Mouse (Mus musculus) hindbrain, postnatal 0 days (tissue): ENCODE measurements around the gene Ccdc187. TPM values are rescaled to one million over a fixed set of nuclear protein-coding genes. Genes with fewer than 3 reads are reported as not detected.
A peak's percentile ranks its signal among the peaks of the same experiment; 100 is the strongest.

Source experiments
- ATAC-seq: fragments of 200-750 bp; cut with Nextera tagmentation; 2 replicates; pipeline ENCODE4 v1.8.0; 2017; ENCODE audit warnings: mild to moderate bottlenecking, moderate TSS enrichment, moderate library complexity
- DNase-seq: peaks from one replicate; pipeline ENCODE4 v3.0.0-alpha.2; 2015; ENCODE audit warnings: low spot score
- H3K27ac ChIP-seq: fragments of 300-500 bp; sonication (generic); 2 replicates; pipeline ENCODE4 v1.5.1; 2014; ENCODE audit warnings: mild to moderate bottlenecking
- H3K27me3 ChIP-seq: fragments of 300-500 bp; sonication (generic); 2 replicates; pipeline ENCODE4 v1.6.1; 2014; ENCODE audit warnings: low read length, mixed read lengths; ENCODE audit not compliant: insufficient read depth
- H3K36me3 ChIP-seq: fragments of 300-500 bp; sonication (generic); 2 replicates; pipeline ENCODE4 v1.6.1; 2014; ENCODE audit warnings: low read length, mixed read lengths; ENCODE audit not compliant: insufficient read depth
- H3K4me1 ChIP-seq: fragments of 300-500 bp; sonication (generic); 2 replicates; pipeline ENCODE4 v1.6.1; 2014; ENCODE audit warnings: antibody characterized with exemption, low read length, mixed read lengths; ENCODE audit not compliant: insufficient read depth
- H3K4me2 ChIP-seq: fragments of 300-500 bp; sonication (generic); 2 replicates; pipeline ENCODE4 v1.6.1; 2014; ENCODE audit warnings: low read depth, mild to moderate bottlenecking, low read length, moderate library complexity, mixed read lengths
- H3K4me3 ChIP-seq: fragments of 300-500 bp; sonication (generic); 2 replicates; pipeline ENCODE4 v1.5.1; 2014; ENCODE audit warnings: low read length
- H3K9ac ChIP-seq: fragments of 300-500 bp; sonication (generic); replicated peaks from 2 replicates; pipeline ENCODE4 v1.6.1; 2014; ENCODE audit warnings: mild to moderate bottlenecking, low read length, moderate library complexity, mixed read lengths
- H3K9me3 ChIP-seq: fragments of 300-500 bp; sonication (generic); 2 replicates; pipeline ENCODE4 v1.6.1; 2016; ENCODE audit warnings: low read length, mixed read lengths
- CTCF ChIP-seq: IDR thresholded peaks from 2 replicates; pipeline ENCODE4 v1.5.1; 2016; ENCODE audit warnings: antibody characterized with exemption, control low read depth, low read depth
- WGBS: fragments of 180-500 bp; shearing (Covaris S2); extraction: QIAGEN DNeasy Blood & Tissue Kit; methylation state at CpG from one replicate; pipeline ENCODE4 v1.1.7; 2014; 5-methylcytosine and 5-hydroxymethylcytosine counted together
- polyA plus RNA-seq: library from polyadenylated mRNA; unstranded; fragments of >200 nt; fragmentation: Nextera tagmentation; extraction: Ambion mirVana; gene quantifications from 2 replicates; pipeline ENCODE4 v1.2.1, GENCODE M21; 2015
- total RNA-seq: library from RNA; depleted of rRNA; stranded (reverse); fragments of >200 nt; gene quantifications from 2 replicates; pipeline ENCODE4 v1.2.3, GENCODE M21; 2014

Gene Ccdc187
- total and polyA plus RNA-seq, 2 experiments from 2014 or later: 0.18 to 2.7 TPM

DNA sequence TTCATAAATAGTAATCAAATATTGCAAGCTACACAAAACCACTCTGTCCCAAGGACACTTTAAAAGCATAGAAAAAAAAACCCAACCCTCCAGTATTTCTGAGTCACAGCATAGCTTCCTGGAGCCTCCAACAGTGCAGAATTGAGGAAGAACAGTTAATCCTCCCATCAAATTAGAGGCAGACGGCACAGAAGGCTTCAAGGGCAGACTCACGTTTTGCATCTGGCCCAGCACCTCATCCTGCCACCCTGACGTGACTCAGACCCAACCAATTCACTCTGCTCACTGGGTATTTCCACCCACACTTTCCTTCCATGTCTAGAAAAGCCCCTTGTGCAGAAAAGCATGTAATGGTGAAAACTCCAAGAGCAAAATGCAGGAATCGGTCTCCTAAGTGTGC, 64.1 kb downstream of the Ccdc187 start:
- H3K4me1 ChIP-seq: no peaks in the 10 kb centered on the region; the same call in 1 of the 2 replicates
- H3K4me3 ChIP-seq: no peak overlapping the region
- H3K36me3 ChIP-seq: no peaks in the 10 kb centered on the region
- no peak overlapping the region for H3K9ac ChIP-seq
- ATAC-seq: no peak
- no peaks in the 10 kb centered on the region for H3K27me3 ChIP-seq
- H3K27ac ChIP-seq: no peak overlapping the region
- TF ChIP-seq CTCF: no peak
- no peak for DNase-seq
- no peak overlapping the region for H3K4me2 ChIP-seq
- WGBS: 57% methylated on average over 4 of the region's 4 CpGs
- H3K9me3 ChIP-seq: no peaks in the 10 kb centered on the region

DNA sequence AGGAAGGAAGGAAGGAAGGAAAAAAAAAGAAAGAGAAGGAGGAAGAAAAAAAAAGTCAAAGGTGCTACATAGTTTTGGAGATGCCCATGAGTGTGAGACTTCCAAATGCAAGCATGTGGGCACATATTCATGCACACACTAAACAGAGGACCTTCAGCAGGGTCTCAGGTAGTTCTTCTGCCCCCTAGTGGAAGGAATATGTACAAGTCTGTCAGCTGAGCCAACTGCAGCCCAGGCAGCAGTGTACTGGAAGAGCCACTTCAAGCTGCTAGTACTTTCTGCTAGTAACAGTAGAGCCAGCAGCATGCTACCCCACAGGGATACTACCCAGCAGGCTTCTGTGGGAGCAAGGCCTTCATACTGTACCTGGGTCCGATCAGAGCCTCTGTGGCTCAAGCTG, 66.6 kb downstream of the Ccdc187 start:
- no peaks in the 10 kb centered on the region for H3K9me3 ChIP-seq
- H3K4me1 ChIP-seq: no peaks in the 10 kb centered on the region
- H3K9ac ChIP-seq: no peak overlapping the region
- ATAC-seq (peak; percentile 78; the same call in 1 of the 2 replicates), DNase-seq (peak; percentile 89)
- no peak overlapping the region for H3K4me2 ChIP-seq
- H3K36me3 ChIP-seq: peaks cover 7% of the 10 kb centered on the region; the same call in 1 of the 2 replicates
- peak; percentile 92 for TF ChIP-seq CTCF
- no peaks in the 10 kb centered on the region for H3K27me3 ChIP-seq
- whole genome bisulfite sequencing: 56% methylated on average over 1 of the region's 1 CpGs
- H3K4me3 ChIP-seq: no peak overlapping the region
- no peak overlapping the region for H3K27ac ChIP-seq

DNA sequence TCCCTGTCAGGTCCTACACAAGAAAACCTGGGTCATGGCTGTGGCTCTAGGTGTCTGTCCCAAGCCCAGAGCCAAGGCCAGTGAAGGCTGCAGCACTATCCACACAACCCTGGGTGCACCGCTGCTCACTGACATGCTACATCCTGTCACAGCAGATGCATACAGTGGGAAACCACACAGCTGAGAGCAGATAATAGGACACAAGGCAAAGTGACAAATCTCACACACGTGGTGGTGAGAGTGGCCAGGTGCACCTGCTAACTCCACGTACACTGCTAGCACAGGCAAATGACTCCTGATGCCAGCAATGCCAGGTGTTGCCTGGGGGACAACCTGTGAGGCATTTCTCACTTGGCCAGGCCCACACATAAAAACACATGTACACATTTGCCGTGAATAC, 69.1 kb downstream of the Ccdc187 start:
- DNase-seq (no peak), ATAC-seq (no peak)
- Histone ChIP-seq H3K4me1 (no peaks in the 10 kb centered on the region), H3K4me3 (no peak overlapping the region), H3K9ac (no peak overlapping the region), H3K36me3 (peaks cover 24% of the 10 kb centered on the region), H3K9me3 (no peaks in the 10 kb centered on the region), H3K27me3 (no peaks in the 10 kb centered on the region), H3K4me2 (no peak overlapping the region), H3K27ac (no peak overlapping the region)
- WGBS: 75% methylated on average over 4 of the region's 4 CpGs
- no peak for TF ChIP-seq CTCF

DNA sequence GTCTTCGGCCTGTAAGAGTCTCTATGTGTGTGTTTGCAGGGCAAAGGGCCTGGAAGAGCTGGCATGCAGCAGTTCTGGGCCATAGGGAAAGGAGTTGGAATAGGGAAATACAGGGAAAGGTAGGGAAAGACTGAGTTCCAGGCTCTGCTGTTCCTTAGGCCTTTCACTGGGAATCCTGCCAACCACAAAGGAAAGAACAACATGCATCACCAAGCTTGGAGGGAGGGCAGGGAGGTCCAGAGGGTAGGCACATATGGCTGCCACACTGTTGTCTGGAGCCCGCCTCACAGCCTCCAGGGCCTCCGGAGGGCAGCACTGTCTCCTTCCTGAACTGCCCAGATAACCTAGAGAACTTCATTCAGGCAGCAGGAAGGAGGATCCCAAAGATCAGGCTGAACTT, 70.4 kb downstream of the Ccdc187 start:
- peak; percentile 49 for DNase-seq
- no peaks in the 10 kb centered on the region for H3K27me3 ChIP-seq

DNA sequence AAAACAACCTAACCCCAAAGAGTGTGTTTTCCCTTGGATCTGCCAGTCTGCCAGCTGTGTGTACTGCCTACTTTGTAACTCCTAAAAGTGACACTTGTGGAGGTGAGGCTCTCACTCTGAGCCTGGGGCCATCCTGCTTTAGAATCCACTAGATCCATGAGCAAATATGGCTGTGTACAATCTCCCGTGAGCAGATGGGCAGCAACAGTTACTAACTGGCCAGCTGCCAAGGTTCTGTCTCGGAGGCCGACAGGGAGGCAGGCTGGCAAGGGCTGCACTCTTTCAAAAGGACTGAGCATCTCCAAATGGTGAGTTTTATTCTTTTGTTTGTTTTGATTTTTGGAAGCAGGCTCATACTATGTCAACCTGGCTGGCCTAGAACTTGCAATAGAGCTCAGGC, 79.8 kb downstream of the Ccdc187 start:
- DNase-seq (peak; percentile 80), ATAC-seq (0 out of 2 replicates have a peak, but pooled peaks have one; percentile 35)
- no peak for TF ChIP-seq CTCF
- Histone ChIP-seq H3K27me3 (no peaks in the 10 kb centered on the region), H3K4me3 (no peak overlapping the region), H3K27ac (no peak overlapping the region), H3K4me2 (no peak overlapping the region), H3K9me3 (no peaks in the 10 kb centered on the region), H3K4me1 (no peaks in the 10 kb centered on the region), H3K9ac (no peak overlapping the region), H3K36me3 (peaks cover 53% of the 10 kb centered on the region)
- 18% methylated on average over 3 of the region's 3 CpGs for WGBS

More for the DNA sequence above, 70.4 kb downstream of the Ccdc187 start:
- no peak overlapping the region for H3K9ac ChIP-seq
- peaks cover 36% of the 10 kb centered on the region for H3K36me3 ChIP-seq
- TF ChIP-seq CTCF: no peak
- no peak overlapping the region for H3K4me2 ChIP-seq
- no peak for ATAC-seq
- no peak overlapping the region for H3K27ac ChIP-seq
- H3K9me3 ChIP-seq: no peaks in the 10 kb centered on the region
- WGBS: 74% methylated on average over 3 of the region's 3 CpGs
- H3K4me1 ChIP-seq: no peaks in the 10 kb centered on the region
- H3K4me3 ChIP-seq: no peak overlapping the region

DNA sequence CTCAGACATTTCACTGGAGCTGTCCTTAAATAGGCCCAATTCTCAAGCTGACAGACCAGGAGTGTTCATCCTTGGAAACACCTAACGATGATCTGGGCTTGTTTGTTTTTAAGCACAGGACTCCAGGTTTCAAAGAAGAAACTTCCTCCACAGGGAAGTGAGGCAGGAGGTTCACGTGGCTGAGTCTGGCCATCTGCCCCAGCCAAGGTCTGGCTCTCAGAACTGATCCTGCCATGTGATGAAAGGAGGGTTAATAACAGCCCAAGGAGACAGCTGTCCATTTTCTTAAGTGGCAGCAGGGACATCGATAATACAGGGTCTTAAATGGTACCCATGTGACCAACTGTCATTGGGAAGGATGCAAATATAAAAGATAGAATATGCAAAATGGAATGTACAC, 84.8 kb downstream of the Ccdc187 start:
- H3K36me3 ChIP-seq: peaks cover 33% of the 10 kb centered on the region
- no peak for ATAC-seq
- no peak for TF ChIP-seq CTCF

DNA sequence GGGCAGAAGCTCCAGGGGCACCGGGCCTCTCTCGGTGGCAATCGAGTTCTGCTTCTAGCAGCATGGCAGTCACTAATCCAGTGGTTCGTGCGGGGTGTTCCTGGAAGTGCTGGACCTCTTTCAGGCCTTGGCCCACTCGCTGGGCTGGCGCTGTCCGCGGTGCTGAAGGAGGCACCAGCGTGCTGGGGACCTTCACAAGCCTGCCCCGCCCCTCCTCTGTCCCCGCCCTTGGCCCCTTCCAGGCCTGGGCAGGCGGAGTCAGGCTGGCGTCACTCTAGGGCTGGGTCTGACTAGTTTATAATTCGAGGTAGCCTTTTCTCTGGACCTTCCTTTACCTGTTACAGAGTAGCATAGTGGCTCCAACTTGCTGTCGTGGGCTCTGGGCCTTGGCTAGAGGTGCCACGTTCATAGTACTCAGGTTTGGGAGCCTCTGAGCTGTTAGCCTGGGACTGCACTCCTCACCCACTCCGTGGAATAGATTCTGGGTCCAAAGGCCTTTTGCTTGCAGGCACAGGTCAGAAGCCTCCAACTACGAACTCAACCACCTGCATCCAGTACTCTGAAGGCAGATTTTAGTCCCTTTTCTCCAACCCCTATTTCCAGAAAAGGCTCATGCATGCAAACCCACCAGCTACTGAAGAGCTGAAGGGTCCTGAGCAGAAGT, 86.1 kb downstream of the Ccdc187 start, which contains the start of gene Lhx3:
Gene Lhx3, minus strand, starts transcription at position 164 of the 664 bp plus-strand sequence.
- TF ChIP-seq CTCF: no peak
- no peak within 1 kb of the TSS for H3K9ac ChIP-seq
- H3K4me3 ChIP-seq: no peak within 1 kb of the TSS
- H3K27me3 ChIP-seq: peaks cover 45% of the 10 kb centered on the region
- peak; percentile 76 for DNase-seq
- ATAC-seq: peak; percentile 73; the same call in 1 of the 2 replicates
- H3K36me3 ChIP-seq: peaks cover 25% of the 10 kb centered on the region
- H3K9me3 ChIP-seq: no peaks in the 10 kb centered on the region
- no peak within 1 kb of the TSS for H3K4me2 ChIP-seq
- 23% methylated on average over 19 of the region's 19 CpGs for WGBS
- 0 out of 2 replicates have a peak, but pooled peaks cover 5% of the 10 kb centered on the region for H3K4me1 ChIP-seq
- no peak within 1 kb of the TSS for H3K27ac ChIP-seq

More for the DNA sequence above, 84.8 kb downstream of the Ccdc187 start:
- Histone ChIP-seq H3K4me1 (0 out of 2 replicates have a peak, but pooled peaks cover 5% of the 10 kb centered on the region), H3K27me3 (peaks cover 33% of the 10 kb centered on the region), H3K9me3 (no peaks in the 10 kb centered on the region), H3K9ac (no peak overlapping the region), H3K4me3 (no peak overlapping the region), H3K27ac (no peak overlapping the region), H3K4me2 (no peak overlapping the region)
- DNase-seq: no peak
- 55% methylated on average over 3 of the region's 3 CpGs for WGBS
